Mouse (Mus musculus): ENCODE measurements around the gene Fbxl21.

- TF ChIP-seq GATA1 (IDR thresholded peaks at IDR 0.05; ENCODE audit: borderline replicate concordance, low read length), result no peak
- no peak for TF ChIP-seq FLI1 (IDR thresholded peaks at IDR 0.05; ENCODE audit: low read length)
Observed at GRCm38 (mm10) chr13:56581961-56582434, 59.7 kb downstream of the Fbxl21 start.
